Mouse (Mus musculus) thymus, adult 2 months (tissue): ENCODE measurements around the gene Hs3st5.
"Not testable (repeated sequence)": the region's sequence is repeated elsewhere in the genome, so short reads cannot be mapped to it uniquely, and the experiment has no call there.

Source experiments
- CTCF ChIP-seq: fragments of 200-500 bp; IDR thresholded peaks from 2 replicates; pipeline ENCODE4 v1.5.1; 2012; ENCODE audit warnings: mild to moderate bottlenecking, control low read depth, low read length, moderate library complexity, borderline replicate concordance; ENCODE audit not compliant: control insufficient read depth, poor library complexity, insufficient read depth; ENCODE audit errors: extremely low read depth
- POLR2A ChIP-seq: fragments of 200-500 bp; IDR thresholded peaks from 2 replicates; pipeline ENCODE4 v1.6.1; 2012; ENCODE audit warnings: mild to moderate bottlenecking, low read length, control low read depth, moderate library complexity; ENCODE audit not compliant: control insufficient read depth, poor library complexity, insufficient read depth; ENCODE audit errors: extremely low read depth

GRCm38 (mm10) chr10:36611415-36611814, 104.8 kb downstream of the Hs3st5 start:
- not testable (repeated sequence) for TF ChIP-seq POLR2A, CTCF
